Mouse (Mus musculus) MEL (cell line): Measurements from ENCODE around the gene Tmem165. TPM values are rescaled to one million over a fixed set of nuclear protein-coding genes. Genes with fewer than 3 reads are reported as not detected.
A peak's percentile ranks its signal among the peaks of the same experiment; 100 is the strongest.

ENCODE experiments used
- DNase-seq: peaks from one replicate; pipeline ENCODE4 v3.0.0; 2011; ENCODE audit warnings: low read depth, low spot score
- H3K27ac ChIP-seq: 2 replicates; pipeline ENCODE4 v1.5.1; 2012; ENCODE audit warnings: low read depth, mild to moderate bottlenecking, control low read depth, low read length, moderate library complexity; ENCODE audit not compliant: control insufficient read depth
- H3K27me3 ChIP-seq, 2 experiments: fragments of 150-350 bp in 1 of 2; sonication (generic) in 1 of 2; 2 replicates each; pipeline ENCODE4 v1.6.1; 2012; ENCODE audit warnings: low read length in 2 of 2, mild to moderate bottlenecking in 2 of 2, improper control_type of control experiment in 1 of 2, moderate library complexity in 1 of 2; ENCODE audit not compliant: insufficient read depth in 2 of 2, control insufficient read depth in 1 of 2
- H3K36me3 ChIP-seq, 2 experiments: 2 replicates each; pipeline ENCODE4 v1.6.1; 2012 to 2014; ENCODE audit warnings: low read length in 2 of 2, improper control_type of control experiment in 1 of 2, inconsistent platforms in 1 of 2, mild to moderate bottlenecking in 1 of 2; ENCODE audit not compliant: insufficient read depth in 2 of 2, control insufficient read depth in 1 of 2
- H3K4me1 ChIP-seq, 2 experiments: fragments of 150-350 bp in 1 of 2; sonication (generic) in 1 of 2; 2 replicates each; pipeline ENCODE4 v1.6.1; 2012; ENCODE audit warnings: low read length in 2 of 2, improper control_type of control experiment in 1 of 2, mild to moderate bottlenecking in 1 of 2; ENCODE audit not compliant: insufficient read depth in 2 of 2, control insufficient read depth in 1 of 2
- H3K4me3 ChIP-seq, 2 experiments: fragments of 150-350 bp in 1 of 2; sonication (generic) in 1 of 2; 2 replicates each; pipeline ENCODE4 v1.5.1; 2012; ENCODE audit warnings: low read depth in 2 of 2, low read length in 2 of 2, mild to moderate bottlenecking in 2 of 2, moderate library complexity in 2 of 2, control low read depth in 1 of 2, improper control_type of control experiment in 1 of 2; ENCODE audit not compliant: control insufficient read depth in 1 of 2, insufficient read depth in 1 of 2
- H3K79me2 ChIP-seq: 2 replicates; pipeline ENCODE4 v1.6.1; 2012; ENCODE audit warnings: mild to moderate bottlenecking, low read length, moderate library complexity; ENCODE audit not compliant: control insufficient read depth, poor library complexity, insufficient read depth
- H3K9ac ChIP-seq: 2 replicates; pipeline ENCODE4 v1.6.1; 2012; ENCODE audit warnings: low read depth, mild to moderate bottlenecking, control low read depth, low read length, moderate library complexity; ENCODE audit not compliant: control insufficient read depth, poor library complexity, severe bottlenecking
- H3K9me3 ChIP-seq: fragments of 150-350 bp; sonication (generic); replicated peaks from 2 replicates; pipeline ENCODE4 v1.6.1; 2012; ENCODE audit warnings: mild to moderate bottlenecking, low read length, improper control_type of control experiment, moderate library complexity; ENCODE audit not compliant: insufficient read depth
- BHLHE40 ChIP-seq: IDR thresholded peaks from 2 replicates; pipeline ENCODE4 v1.6.1; 2012; ENCODE audit warnings: low read depth, mild to moderate bottlenecking, inconsistent platforms, low read length, improper control_type of control experiment, borderline replicate concordance
- CHD1 ChIP-seq: IDR thresholded peaks from 2 replicates; pipeline ENCODE4 v1.6.1; 2012; ENCODE audit warnings: low read depth, mild to moderate bottlenecking, inconsistent platforms, low read length, improper control_type of control experiment
- CHD2 ChIP-seq: IDR thresholded peaks from 2 replicates; pipeline ENCODE4 v1.6.1; 2011; ENCODE audit warnings: low read length, improper control_type of control experiment
- CTCF ChIP-seq, 3 experiments: IDR thresholded peaks in 2 of 3; conservative IDR thresholded peaks in 1 of 3; 2 replicates each; pipeline ENCODE4 v1.5.1; 2011 to 2012; ENCODE audit warnings: low read length in 3 of 3, low read depth in 2 of 3, mild to moderate bottlenecking in 2 of 3, improper control_type of control experiment in 1 of 3, inconsistent platforms in 1 of 3, mixed read lengths in 1 of 3, moderate library complexity in 1 of 3; ENCODE audit not compliant: control insufficient read depth in 1 of 3, insufficient read depth in 1 of 3, poor library complexity in 1 of 3, severe bottlenecking in 1 of 3
- HCFC1 ChIP-seq: IDR thresholded peaks from 2 replicates; pipeline ENCODE4 v1.6.1; 2012; ENCODE audit warnings: low read depth, mild to moderate bottlenecking, inconsistent platforms, low read length, improper control_type of control experiment, moderate library complexity
- JUND ChIP-seq: IDR thresholded peaks from 2 replicates; pipeline ENCODE4 v1.6.1; 2011; ENCODE audit warnings: low read depth, mild to moderate bottlenecking, improper control_type of control experiment, low read length
- KAT2A ChIP-seq: conservative IDR thresholded peaks from 2 replicates; pipeline ENCODE4 v1.6.1; 2012; ENCODE audit warnings: low read depth, low read length, improper control_type of control experiment, inconsistent platforms
- MEF2A ChIP-seq: IDR thresholded peaks from 2 replicates; pipeline ENCODE4 v1.6.1; 2014; ENCODE audit warnings: low read depth, mild to moderate bottlenecking, inconsistent platforms, low read length, improper control_type of control experiment; ENCODE audit not compliant: poor library complexity, insufficient replicate concordance, severe bottlenecking; ENCODE audit errors: extremely low read depth
- MYB ChIP-seq: IDR thresholded peaks from 2 replicates; pipeline ENCODE4 v1.6.1; 2011; ENCODE audit warnings: mild to moderate bottlenecking, low read depth, low read length, improper control_type of control experiment
- RCOR1 ChIP-seq: IDR thresholded peaks from 2 replicates; pipeline ENCODE4 v1.6.1; 2012; ENCODE audit warnings: low read depth, mild to moderate bottlenecking, inconsistent platforms, low read length, improper control_type of control experiment
- SIN3A ChIP-seq: IDR thresholded peaks from 2 replicates; pipeline ENCODE4 v1.6.1; 2012; ENCODE audit warnings: low read length, improper control_type of control experiment, inconsistent platforms
- SMC3 ChIP-seq: IDR thresholded peaks from 2 replicates; pipeline ENCODE4 v1.6.1; 2011; ENCODE audit warnings: low read depth, low read length, improper control_type of control experiment
- TBP ChIP-seq: IDR thresholded peaks from 2 replicates; pipeline ENCODE4 v1.8.0; 2011; ENCODE audit warnings: low read depth, low read length, improper control_type of control experiment
- TCF12 ChIP-seq: IDR thresholded peaks from 2 replicates; pipeline ENCODE4 v1.6.1; 2014; ENCODE audit warnings: low read depth, mild to moderate bottlenecking, inconsistent platforms, low read length, improper control_type of control experiment, moderate library complexity
- USF2 ChIP-seq, 2 experiments: IDR thresholded peaks; 2 replicates each; pipeline ENCODE4 v1.6.1; 2011 to 2012; ENCODE audit warnings: improper control_type of control experiment in 2 of 2, low read length in 2 of 2, borderline replicate concordance in 1 of 2, inconsistent platforms in 1 of 2, low read depth in 1 of 2, mild to moderate bottlenecking in 1 of 2; ENCODE audit not compliant: insufficient read depth in 1 of 2
- ZC3H11A ChIP-seq: IDR thresholded peaks from 2 replicates; pipeline ENCODE4 v1.6.1; 2012; ENCODE audit warnings: low read depth, mild to moderate bottlenecking, inconsistent platforms, low read length, improper control_type of control experiment
- ZKSCAN1 ChIP-seq: IDR thresholded peaks from 2 replicates; pipeline ENCODE4 v1.6.1; 2012; ENCODE audit warnings: low read depth, mild to moderate bottlenecking, inconsistent platforms, low read length, improper control_type of control experiment, moderate library complexity
- ZMIZ1 ChIP-seq: IDR thresholded peaks from 2 replicates; pipeline ENCODE4 v1.6.1; 2012; ENCODE audit warnings: low read depth, mild to moderate bottlenecking, inconsistent platforms, low read length, improper control_type of control experiment, moderate library complexity
- polyA plus RNA-seq, 2 experiments: library from polyadenylated mRNA; stranded (reverse) in 1 of 2; unstranded in 1 of 2; fragments of >175 nt in 1 of 2; fragments of >200 nt in 1 of 2; gene quantifications; 2 replicates each; pipeline versions ENCODE4 v1.2.1 to v1.2.4; 2012; ENCODE audit warnings: low replicate concordance in 2 of 2, low read depth in 1 of 2; ENCODE audit not compliant: insufficient read length in 2 of 2, insufficient read depth in 1 of 2, missing spikeins in 1 of 2
- total RNA-seq: library from RNA; depleted of rRNA; stranded (reverse); fragments of 300-350 nt; gene quantifications from 2 replicates; pipeline ENCODE4 v1.2.3, GENCODE M21; 2012

Gene Tmem165
- total and polyA plus RNA-seq, 3 experiments = 66.5 to 154 (median 73.0) TPM

DNA sequence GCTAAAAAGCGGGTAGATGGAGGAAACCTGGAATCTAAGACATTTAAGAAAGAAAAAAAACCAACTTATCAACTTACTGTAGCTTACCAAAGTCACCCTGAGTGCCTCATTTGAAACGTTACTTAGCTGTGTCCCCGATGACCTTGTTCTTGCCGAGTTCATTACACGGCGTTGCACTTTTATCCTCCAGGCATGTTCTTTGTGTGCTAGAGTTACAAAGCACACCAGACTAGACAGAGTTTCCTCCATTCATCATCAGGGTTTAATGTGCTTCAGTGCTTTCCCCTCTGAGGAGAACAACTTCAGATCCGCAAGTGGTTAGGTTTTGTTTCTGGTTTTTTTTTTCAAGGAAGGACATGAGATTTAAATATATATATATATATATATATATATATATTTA is 18.9 kb upstream of the Tmem165 start:
- H3K36me3 ChIP-seq = peaks cover 0 to 5% of the 10 kb centered on the region in 2 experiments; a peak in 2 of 4 replicates
- no peaks in the 10 kb centered on the region for H3K27me3 ChIP-seq
- H3K4me1 ChIP-seq = peaks cover 4 to 8% of the 10 kb centered on the region in 2 experiments
- H3K27ac ChIP-seq = no peak overlapping the region
- DNase-seq = no peak
- no peaks in the 10 kb centered on the region for H3K79me2 ChIP-seq
- H3K9me3 ChIP-seq = no peaks in the 10 kb centered on the region
- no peak overlapping the region for H3K9ac ChIP-seq
- H3K4me3 ChIP-seq = no peak overlapping the region
- no peak for TF ChIP-seq ZKSCAN1

DNA sequence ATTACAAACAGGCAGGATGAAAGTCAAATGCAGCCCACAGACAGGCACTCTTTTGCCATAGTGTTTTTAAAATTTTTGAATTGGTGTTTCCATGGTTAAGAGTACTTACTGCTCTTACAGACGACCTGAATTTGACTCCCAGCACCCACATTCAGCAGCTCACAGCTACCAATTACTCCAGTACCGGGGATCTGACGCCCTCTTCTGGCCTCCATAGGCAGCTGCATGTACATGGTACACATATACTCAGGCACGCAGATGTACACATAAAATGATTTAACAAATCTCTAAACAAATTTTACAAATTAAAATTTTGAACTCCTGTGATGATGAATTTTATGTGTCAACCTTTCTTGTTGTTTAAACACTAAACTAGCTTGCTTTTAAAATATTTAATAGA is 13.2 kb upstream of the Tmem165 start:
- DNase-seq = peak; percentile 34
- Histone ChIP-seq H3K9me3 (no peaks in the 10 kb centered on the region), H3K9ac (no peak overlapping the region), H3K27ac (no peak overlapping the region), H3K79me2 (no peaks in the 10 kb centered on the region), H3K4me3 (no peak overlapping the region), H3K27me3 (no peaks in the 10 kb centered on the region), H3K36me3 (no peaks in the 10 kb centered on the region), H3K4me1 (no peaks in the 10 kb centered on the region)
- TF ChIP-seq KAT2A = no peak
- peak; percentile 28 for TF ChIP-seq SMC3
- TF ChIP-seq ZMIZ1 = no peak
- no peak for TF ChIP-seq BHLHE40
- no peak for TF ChIP-seq CHD2
- TF ChIP-seq CHD1 = no peak
- no peak for TF ChIP-seq JUND
- no peak for TF ChIP-seq HCFC1
- no peak for TF ChIP-seq RCOR1
- TF ChIP-seq TCF12 = no peak
- no peak for TF ChIP-seq MEF2A
- TF ChIP-seq ZC3H11A = no peak
- no peak for TF ChIP-seq USF2 (IDR thresholded peaks at IDR 0.05; ENCODE audit: borderline replicate concordance in 1 of 2, insufficient read depth in 1 of 2, low read depth in 1 of 2, low read length in 2 of 2)
- TF ChIP-seq MYB = no peak
- TF ChIP-seq TBP = no peak
- peak; percentile 11 to 22 (median 18); a peak in 1 of 6 replicates for TF ChIP-seq CTCF (IDR thresholded peaks at IDR 0.05 in 2 of 3, conservative IDR thresholded peaks at IDR 0.05 in 1 of 3; ENCODE audit: control insufficient read depth in 1 of 3, insufficient read depth in 1 of 3, low read depth in 2 of 3, low read length in 3 of 3, poor library complexity in 1 of 3, severe bottlenecking in 1 of 3)
- no peak for TF ChIP-seq SIN3A
